Mouse (Mus musculus) skeletal muscle tissue, postnatal 0 days (tissue): ENCODE data around the gene Idua. TPM values are rescaled to one million over a fixed set of nuclear protein-coding genes. Genes with fewer than 3 reads are reported as not detected.

ENCODE experiments used
- polyA plus RNA-seq: library from polyadenylated mRNA; unstranded; fragments of >200 nt; fragmentation: Nextera tagmentation; extraction: Ambion mirVana; gene quantifications from 2 replicates; pipeline ENCODE4 v1.2.1, GENCODE M21; 2015

The Idua gene
- 13.5 and 15.5 TPM in 2 replicates for polyA plus RNA-seq

GRCm38 (mm10) chr5:108659698-108660631 is at the start of gene Idua:
Gene Idua, plus strand, starts transcription at chr5:108660331.

GRCm38 (mm10) chr5:108629634-108630483 is 30.3 kb upstream of the Idua start, which contains the start of the genes Gak and Tmem175:
Gene Gak, minus strand, starts transcription at chr5:108629755.
Gene Tmem175, plus strand, starts transcription at chr5:108629770.

GRCm38 (mm10) chr5:108668977-108669936 is 9.1 kb downstream of the Idua start, which contains the start of gene Dgkq:
Gene Dgkq, minus strand, starts transcription at chr5:108669672.

GRCm38 (mm10) chr5:108675251-108675816 is 15.2 kb downstream of the Idua start, which contains the start of gene Slc26a1:
Gene Slc26a1, minus strand, starts transcription at chr5:108675569.

GRCm38 (mm10) chr5:108692271-108692670 is 32.1 kb downstream of the Idua start, which contains the start of gene Fgfrl1:
Gene Fgfrl1, plus strand, starts transcription at chr5:108692382.

Other genes with a start within 250 kb of the Idua start
- gene Atp5k, start 225.9 kb upstream of the Idua start, polyA plus RNA-seq, result 1,042 and 1,105 TPM in 2 replicates
- 1.2 and 1.3 TPM in 2 replicates for gene Mfsd7a, start 211.4 kb upstream of the Idua start, polyA plus RNA-seq
- 18.0 and 22.5 TPM in 2 replicates for gene Pcgf3, start 199.1 kb upstream of the Idua start, polyA plus RNA-seq
- gene Cplx1, start 110.3 kb upstream of the Idua start, polyA plus RNA-seq, result 0.11 and 0.21 TPM in 2 replicates
- gene Gak, start 30.6 kb upstream of the Idua start, polyA plus RNA-seq, result 16.2 and 16.5 TPM in 2 replicates
- gene Tmem175, start 30.6 kb upstream of the Idua start, polyA plus RNA-seq, result 14.6 and 15.1 TPM in 2 replicates
- gene Dgkq, start 9.3 kb downstream of the Idua start, polyA plus RNA-seq, result 2.9 and 3.0 TPM in 2 replicates
- 0.15 and 0.21 TPM in 2 replicates for gene Slc26a1, start 15.2 kb downstream of the Idua start, polyA plus RNA-seq
- gene Fgfrl1, start 32.1 kb downstream of the Idua start, polyA plus RNA-seq, result 117 and 158 TPM in 2 replicates
- not detected in 2 replicates for gene Rnf212, start 114.7 kb downstream of the Idua start, polyA plus RNA-seq
- gene Tmed11, start 135.0 kb downstream of the Idua start, polyA plus RNA-seq, result not detected in 2 replicates
- not detected in 2 replicates for gene Vmn2r8, start 148.5 kb downstream of the Idua start, polyA plus RNA-seq
- gene Vmn2r9, start 192.3 kb downstream of the Idua start, polyA plus RNA-seq, result not detected in 2 replicates